Mouse (Mus musculus): ENCODE measurements around the gene Dand5.

Dand5 gene

GRCm38 (mm10) chr8:84768343-84769095, 54.1 kb downstream of the Dand5 start:
- no peak for DNase-seq (ENCODE audit: low read depth)

- no peak for DNase-seq (ENCODE audit: low read depth)
These were observed 55.4 kb downstream of the Dand5 start for GRCm38 (mm10) chr8:84767221-84767620.

- DNase-seq (ENCODE audit: low read depth) = no peak
These were observed 56.2 kb downstream of the Dand5 start for GRCm38 (mm10) chr8:84766422-84766821.

- DNase-seq (ENCODE audit: low read depth) = no peak
These were observed 57.0 kb downstream of the Dand5 start for GRCm38 (mm10) chr8:84765629-84766028.
